Mouse (Mus musculus): ENCODE results near the gene Tm4sf20. TPM values are rescaled to one million over a fixed set of nuclear protein-coding genes. Genes with fewer than 3 reads are reported as not detected.

Gene Tm4sf20
- polyA plus RNA-seq, 1 experiment from 2014 or later, result 0.29 TPM

DNA sequence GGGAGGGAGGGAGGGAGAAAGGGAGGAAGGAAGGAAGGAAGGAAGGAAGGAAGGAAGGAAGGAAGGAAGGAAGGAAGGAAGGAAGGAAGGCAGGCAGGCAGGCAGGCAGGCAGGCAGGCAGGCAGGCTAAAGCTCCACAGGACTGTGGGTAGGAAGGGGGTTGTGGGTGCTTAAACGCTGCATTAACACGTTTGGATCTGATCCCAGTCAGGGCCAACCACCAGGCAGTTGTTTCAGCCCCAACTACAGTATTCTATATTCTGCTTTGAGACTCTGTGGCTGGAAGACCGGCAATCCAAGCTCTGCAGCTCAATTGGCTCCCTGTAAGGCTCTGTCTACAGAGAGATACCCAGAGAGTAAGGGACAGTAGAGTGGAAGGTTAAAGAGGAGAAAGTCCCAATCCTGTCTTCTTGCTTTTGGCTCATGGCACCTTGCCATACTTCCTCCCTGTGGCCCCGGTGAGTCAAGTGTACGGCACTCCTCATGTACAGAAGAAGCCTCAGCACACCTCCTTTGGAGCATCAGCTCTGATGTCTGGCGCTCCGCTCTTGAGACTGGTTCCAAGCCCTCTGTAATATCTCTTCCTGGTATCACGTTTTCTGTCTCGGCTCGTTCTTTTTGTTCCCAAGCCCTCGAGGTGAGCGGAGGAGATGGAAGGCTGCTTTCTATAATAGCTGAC is 33.0 kb upstream of the Tm4sf20 start:
- no peaks in the 10 kb centered on the region for H3K36me3 ChIP-seq (ENCODE audit: control insufficient read depth, insufficient read depth, low read length)
- H3K4me1 ChIP-seq (ENCODE audit: control insufficient read depth, insufficient read depth, low read length), result peaks cover 3% of the 10 kb centered on the region; the same call in 1 of the 2 replicates
- H3K4me2 ChIP-seq, result no peak overlapping the region
- no peak overlapping the region for H3K9ac ChIP-seq (ENCODE audit: low read depth, low read length)
- 0 out of 2 replicates have a peak, but pooled peaks cover 2% of the 10 kb centered on the region for H3K9me3 ChIP-seq (replicated peaks; ENCODE audit: control insufficient read depth, low read length)
- no peaks in the 10 kb centered on the region for H3K27me3 ChIP-seq (ENCODE audit: control insufficient read depth, insufficient read depth, low read length)
- 76% methylated on average over 12 of the region's 12 CpGs for WGBS (ENCODE audit: insufficient replicate concordance)
- H3K27ac ChIP-seq (ENCODE audit: low read depth, low read length), result no peak overlapping the region
- ATAC-seq (replicated peaks; ENCODE audit: insufficient number of reproducible peaks, low FRiP score, low TSS enrichment), result no peak
- H3K4me3 ChIP-seq (ENCODE audit: low read depth, low read length), result no peak overlapping the region

DNA sequence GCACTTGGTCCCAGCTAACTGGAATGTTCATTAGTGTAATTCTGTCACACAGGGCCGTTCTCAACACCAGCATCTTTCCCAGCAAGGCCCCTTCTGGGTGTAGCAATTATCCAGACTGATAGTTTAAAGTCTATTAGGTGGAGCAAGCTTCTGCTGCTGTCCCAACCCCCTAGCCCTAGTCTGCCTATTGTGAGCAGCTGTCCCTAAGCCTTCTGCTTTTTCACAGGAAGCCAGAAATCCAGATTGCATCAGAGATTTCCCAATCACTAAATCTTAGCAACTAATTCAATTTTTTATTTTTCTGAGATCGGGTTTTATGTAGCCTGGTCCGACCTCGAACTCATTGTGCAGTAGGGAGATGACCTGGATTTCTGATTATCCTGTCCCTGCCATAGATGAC is 30.7 kb upstream of the Tm4sf20 start:
- no peak overlapping the region for H3K4me2 ChIP-seq
- 79% methylated on average over 4 of the region's 4 CpGs for WGBS (ENCODE audit: insufficient replicate concordance)
- H3K27me3 ChIP-seq (ENCODE audit: control insufficient read depth, insufficient read depth, low read length), result no peaks in the 10 kb centered on the region
- 0 out of 2 replicates have a peak, but pooled peaks cover 2% of the 10 kb centered on the region for H3K9me3 ChIP-seq (replicated peaks; ENCODE audit: control insufficient read depth, low read length)
- no peak overlapping the region for H3K4me3 ChIP-seq (ENCODE audit: low read depth, low read length)
- H3K4me1 ChIP-seq (ENCODE audit: control insufficient read depth, insufficient read depth, low read length), result peaks cover 2% of the 10 kb centered on the region; the same call in 1 of the 2 replicates
- H3K9ac ChIP-seq (ENCODE audit: low read depth, low read length), result no peak overlapping the region
- no peaks in the 10 kb centered on the region for H3K36me3 ChIP-seq (ENCODE audit: control insufficient read depth, insufficient read depth, low read length)
- no peak overlapping the region for H3K27ac ChIP-seq (ENCODE audit: low read depth, low read length)
- ATAC-seq (replicated peaks; ENCODE audit: insufficient number of reproducible peaks, low FRiP score, low TSS enrichment), result no peak

DNA sequence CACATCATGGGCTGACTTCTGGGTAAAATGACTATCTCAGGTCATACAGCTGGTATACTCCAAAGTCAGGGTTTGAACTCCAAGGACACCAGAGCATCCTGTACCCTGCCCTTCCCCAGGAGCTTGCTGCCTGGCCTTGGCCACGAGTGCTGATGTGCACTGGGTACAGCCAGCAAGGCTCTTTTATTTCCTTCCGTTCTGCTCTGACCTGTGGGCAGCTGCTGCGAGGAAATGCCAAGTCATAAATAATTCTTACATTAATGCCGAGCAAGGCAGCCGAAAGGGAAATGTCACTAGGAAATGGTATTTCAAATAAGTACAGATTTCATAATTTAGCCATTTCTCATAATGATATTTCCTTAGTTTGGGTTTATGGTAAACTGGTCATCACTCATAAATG is 30.0 kb upstream of the Tm4sf20 start:
- Histone ChIP-seq H3K36me3 (ENCODE audit: control insufficient read depth, insufficient read depth, low read length) (no peaks in the 10 kb centered on the region), H3K9me3 (replicated peaks; ENCODE audit: control insufficient read depth, low read length) (no peaks in the 10 kb centered on the region), H3K4me3 (ENCODE audit: low read depth, low read length) (no peak overlapping the region), H3K27me3 (ENCODE audit: control insufficient read depth, insufficient read depth, low read length) (no peaks in the 10 kb centered on the region), H3K27ac (ENCODE audit: low read depth, low read length) (no peak overlapping the region), H3K9ac (ENCODE audit: low read depth, low read length) (no peak overlapping the region), H3K4me2 (no peak overlapping the region), H3K4me1 (ENCODE audit: control insufficient read depth, insufficient read depth, low read length) (no peaks in the 10 kb centered on the region)
- ATAC-seq (replicated peaks; ENCODE audit: insufficient number of reproducible peaks, low FRiP score, low TSS enrichment), result no peak
- 74% methylated on average over 5 of the region's 5 CpGs for WGBS (ENCODE audit: insufficient replicate concordance)

DNA sequence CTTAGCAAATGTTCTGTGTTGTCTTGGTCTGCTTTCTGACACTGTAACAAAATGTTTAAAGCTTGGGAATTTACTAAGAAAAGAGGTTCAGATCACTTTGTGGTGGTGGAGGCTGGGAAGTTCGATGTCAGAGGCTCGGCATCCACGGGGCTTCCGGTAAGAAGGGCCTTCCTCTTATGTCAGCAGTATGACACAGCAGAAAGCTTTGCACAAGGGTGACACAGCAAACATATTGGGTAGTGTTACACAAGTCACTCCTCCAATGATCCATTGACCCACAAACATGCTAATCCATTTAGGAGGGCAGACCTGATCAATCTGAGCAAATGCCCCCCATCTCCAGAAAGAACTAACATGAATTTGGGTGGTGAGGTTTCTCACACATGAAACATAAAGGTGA is 28.8 kb upstream of the Tm4sf20 start:
- 88% methylated on average over 4 of the region's 4 CpGs for WGBS (ENCODE audit: insufficient replicate concordance)
- Histone ChIP-seq H3K9me3 (replicated peaks; ENCODE audit: control insufficient read depth, low read length) (no peaks in the 10 kb centered on the region), H3K4me1 (ENCODE audit: control insufficient read depth, insufficient read depth, low read length) (no peaks in the 10 kb centered on the region), H3K9ac (ENCODE audit: low read depth, low read length) (no peak overlapping the region), H3K36me3 (ENCODE audit: control insufficient read depth, insufficient read depth, low read length) (no peaks in the 10 kb centered on the region), H3K27me3 (ENCODE audit: control insufficient read depth, insufficient read depth, low read length) (no peaks in the 10 kb centered on the region), H3K4me2 (no peak overlapping the region), H3K27ac (ENCODE audit: low read depth, low read length) (no peak overlapping the region), H3K4me3 (ENCODE audit: low read depth, low read length) (no peak overlapping the region)
- no peak for ATAC-seq (replicated peaks; ENCODE audit: insufficient number of reproducible peaks, low FRiP score, low TSS enrichment)

DNA sequence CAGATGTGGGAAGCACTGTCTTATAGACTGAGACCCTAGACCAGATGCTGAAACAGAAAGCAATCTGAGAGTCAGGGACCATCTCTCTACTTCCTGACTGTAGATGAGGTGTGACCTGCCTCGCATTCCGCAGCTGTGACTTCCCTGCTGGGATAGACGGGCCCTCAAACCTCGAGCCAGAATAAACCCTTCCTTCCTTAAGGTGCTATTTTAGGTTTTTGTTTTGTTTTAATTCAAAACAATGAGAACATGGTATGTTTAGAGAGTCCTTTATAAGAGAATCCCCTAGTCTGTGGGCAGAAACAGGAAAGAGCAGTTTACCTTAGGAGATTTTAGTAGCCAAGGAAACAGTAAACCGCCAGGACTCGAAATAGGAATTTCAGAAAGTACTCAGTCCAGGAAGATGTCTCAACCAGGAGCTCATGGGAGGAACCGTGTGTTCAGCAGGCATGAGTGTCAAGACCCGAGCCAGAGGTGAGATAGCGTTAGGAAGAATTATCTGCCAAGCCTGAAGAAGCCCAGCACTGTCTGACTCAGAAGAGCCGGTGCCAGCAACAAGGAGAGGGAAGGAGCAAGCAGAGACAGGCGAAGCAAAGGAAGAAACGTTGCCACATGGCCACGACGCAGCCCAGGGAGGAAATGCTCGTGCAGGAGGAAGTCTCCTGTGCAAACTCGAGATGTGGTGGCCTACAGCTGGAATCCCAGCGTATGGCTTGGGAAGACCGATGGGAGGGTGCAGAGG is 27.6 kb upstream of the Tm4sf20 start:
- Histone ChIP-seq H3K27ac (ENCODE audit: low read depth, low read length) (peak overlapping the region; percentile 25; the same call in 1 of the 2 replicates), H3K9ac (ENCODE audit: low read depth, low read length) (no peak overlapping the region), H3K4me2 (no peak overlapping the region), H3K27me3 (ENCODE audit: control insufficient read depth, insufficient read depth, low read length) (no peaks in the 10 kb centered on the region), H3K36me3 (ENCODE audit: control insufficient read depth, insufficient read depth, low read length) (no peaks in the 10 kb centered on the region), H3K9me3 (replicated peaks; ENCODE audit: control insufficient read depth, low read length) (no peaks in the 10 kb centered on the region), H3K4me3 (ENCODE audit: low read depth, low read length) (no peak overlapping the region), H3K4me1 (ENCODE audit: control insufficient read depth, insufficient read depth, low read length) (no peaks in the 10 kb centered on the region)
- 44% methylated on average over 18 of the region's 18 CpGs for WGBS (ENCODE audit: insufficient replicate concordance)
- peak; percentile 47 for ATAC-seq (replicated peaks; ENCODE audit: insufficient number of reproducible peaks, low FRiP score, low TSS enrichment)

DNA sequence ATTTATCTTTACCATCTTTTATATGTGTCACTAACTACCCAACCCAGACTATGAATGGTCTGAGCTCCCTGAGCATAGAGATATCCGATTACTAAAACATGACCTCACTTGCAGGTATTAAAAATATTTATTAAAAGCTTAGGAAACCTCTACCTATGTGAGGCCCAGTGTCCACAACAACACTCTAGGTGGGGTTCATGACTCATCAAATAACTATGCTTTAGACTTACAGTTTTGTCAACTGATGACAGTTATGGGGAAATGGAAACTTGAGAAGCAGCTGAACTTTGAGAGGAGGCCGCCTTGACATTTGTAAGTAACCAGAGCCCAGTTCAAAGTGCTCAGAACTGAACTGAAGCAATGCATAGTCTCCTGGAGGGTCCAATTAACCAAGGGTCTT is 26.9 kb upstream of the Tm4sf20 start:
- Histone ChIP-seq H3K9ac (ENCODE audit: low read depth, low read length) (no peak overlapping the region), H3K27ac (ENCODE audit: low read depth, low read length) (no peak overlapping the region), H3K36me3 (ENCODE audit: control insufficient read depth, insufficient read depth, low read length) (no peaks in the 10 kb centered on the region), H3K9me3 (replicated peaks; ENCODE audit: control insufficient read depth, low read length) (no peaks in the 10 kb centered on the region), H3K27me3 (ENCODE audit: control insufficient read depth, insufficient read depth, low read length) (no peaks in the 10 kb centered on the region), H3K4me1 (ENCODE audit: control insufficient read depth, insufficient read depth, low read length) (no peaks in the 10 kb centered on the region), H3K4me3 (ENCODE audit: low read depth, low read length) (no peak overlapping the region), H3K4me2 (no peak overlapping the region)
- ATAC-seq (replicated peaks; ENCODE audit: insufficient number of reproducible peaks, low FRiP score, low TSS enrichment), result no peak
- WGBS (ENCODE audit: insufficient replicate concordance), result 79% methylated on average over 2 of the region's 2 CpGs

DNA sequence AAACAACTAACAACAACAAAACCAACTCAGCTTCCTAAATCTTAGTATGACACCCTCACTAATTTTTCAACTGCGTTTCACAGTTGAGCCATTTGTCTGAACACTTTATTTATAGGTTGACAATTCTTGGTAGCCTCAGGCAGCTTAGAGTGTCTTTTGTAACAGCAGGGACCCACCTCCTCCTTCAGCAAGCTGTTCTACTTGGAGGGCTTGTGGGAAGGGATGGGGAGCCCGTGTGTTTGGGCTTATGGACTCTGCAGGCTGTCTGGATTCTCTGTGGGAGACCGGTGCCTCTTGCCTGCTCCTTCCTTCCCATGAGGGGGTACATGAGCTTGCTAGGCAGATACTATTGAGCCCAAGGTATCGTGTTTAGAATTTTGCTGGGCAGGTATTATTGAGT is 25.7 kb upstream of the Tm4sf20 start:
- H3K27me3 ChIP-seq (ENCODE audit: control insufficient read depth, insufficient read depth, low read length), result no peaks in the 10 kb centered on the region

DNA sequence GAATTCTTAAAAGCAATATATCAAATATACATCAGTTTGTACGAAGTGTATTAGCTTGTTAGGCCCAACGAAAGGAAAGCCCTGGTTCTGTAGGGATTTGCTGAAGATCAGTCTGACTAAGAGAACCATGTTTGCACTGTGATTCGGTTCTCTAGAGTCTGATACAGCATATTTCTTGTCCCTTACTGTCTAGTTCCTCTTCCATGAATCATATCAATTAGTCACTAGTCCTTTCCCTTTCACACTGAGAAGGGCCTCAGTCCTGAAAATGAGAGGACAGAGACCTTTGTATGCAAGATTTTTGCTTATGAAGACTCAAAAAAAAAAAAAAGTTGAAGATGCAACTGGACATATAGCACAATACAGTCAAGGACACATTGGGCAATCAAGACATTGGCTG is 24.8 kb upstream of the Tm4sf20 start:
- no peak overlapping the region for H3K9ac ChIP-seq (ENCODE audit: low read depth, low read length)
- no peak for ATAC-seq (replicated peaks; ENCODE audit: insufficient number of reproducible peaks, low FRiP score, low TSS enrichment)
- WGBS (ENCODE audit: insufficient replicate concordance), result 89% methylated on average over 3 of the region's 3 CpGs

More for the DNA sequence above, 25.7 kb upstream of the Tm4sf20 start:
- no peaks in the 10 kb centered on the region for H3K4me1 ChIP-seq (ENCODE audit: control insufficient read depth, insufficient read depth, low read length)
- 55% methylated on average over 4 of the region's 4 CpGs for WGBS (ENCODE audit: insufficient replicate concordance)
- H3K36me3 ChIP-seq (ENCODE audit: control insufficient read depth, insufficient read depth, low read length), result no peaks in the 10 kb centered on the region
- H3K9ac ChIP-seq (ENCODE audit: low read depth, low read length), result no peak overlapping the region
- no peaks in the 10 kb centered on the region for H3K9me3 ChIP-seq (replicated peaks; ENCODE audit: control insufficient read depth, low read length)
- H3K4me3 ChIP-seq (ENCODE audit: low read depth, low read length), result no peak overlapping the region
- ATAC-seq (replicated peaks; ENCODE audit: insufficient number of reproducible peaks, low FRiP score, low TSS enrichment), result no peak
- H3K27ac ChIP-seq (ENCODE audit: low read depth, low read length), result no peak overlapping the region
- no peak overlapping the region for H3K4me2 ChIP-seq

More for the DNA sequence above, 24.8 kb upstream of the Tm4sf20 start:
- no peak overlapping the region for H3K4me2 ChIP-seq
- no peaks in the 10 kb centered on the region for H3K36me3 ChIP-seq (ENCODE audit: control insufficient read depth, insufficient read depth, low read length)
- H3K4me3 ChIP-seq (ENCODE audit: low read depth, low read length), result no peak overlapping the region
- H3K27me3 ChIP-seq (ENCODE audit: control insufficient read depth, insufficient read depth, low read length), result no peaks in the 10 kb centered on the region
- no peaks in the 10 kb centered on the region for H3K9me3 ChIP-seq (replicated peaks; ENCODE audit: control insufficient read depth, low read length)
- H3K4me1 ChIP-seq (ENCODE audit: control insufficient read depth, insufficient read depth, low read length), result no peaks in the 10 kb centered on the region
- no peak overlapping the region for H3K27ac ChIP-seq (ENCODE audit: low read depth, low read length)
